Mouse (Mus musculus) spleen, postnatal 14 days (tissue): ENCODE results near the gene Cul3.
"Not testable (repeated sequence)": the region's sequence is repeated elsewhere in the genome, so short reads cannot be mapped to it uniquely, and the experiment has no call there.

Source experiments
- DNase-seq, 2 experiments: peaks; one replicate each; pipeline ENCODE4 v3.0.0; 2021 to 2022; ENCODE audit warnings: low spot score in 2 of 2

Gene Cul3

GRCm38 (mm10) chr1:80340436-80341376 lies at the start of gene Cul3:
Cul3 (minus strand) TSS chr1:80340480.
- DNase-seq, result peak; percentile 88 to 91

GRCm38 (mm10) chr1:80389518-80389917 lies 49.2 kb upstream of the Cul3 start:
- no peak for DNase-seq

- DNase-seq, result no peak
These were observed 43.6 kb upstream of the Cul3 start for GRCm38 (mm10) chr1:80383613-80384589.

DNA sequence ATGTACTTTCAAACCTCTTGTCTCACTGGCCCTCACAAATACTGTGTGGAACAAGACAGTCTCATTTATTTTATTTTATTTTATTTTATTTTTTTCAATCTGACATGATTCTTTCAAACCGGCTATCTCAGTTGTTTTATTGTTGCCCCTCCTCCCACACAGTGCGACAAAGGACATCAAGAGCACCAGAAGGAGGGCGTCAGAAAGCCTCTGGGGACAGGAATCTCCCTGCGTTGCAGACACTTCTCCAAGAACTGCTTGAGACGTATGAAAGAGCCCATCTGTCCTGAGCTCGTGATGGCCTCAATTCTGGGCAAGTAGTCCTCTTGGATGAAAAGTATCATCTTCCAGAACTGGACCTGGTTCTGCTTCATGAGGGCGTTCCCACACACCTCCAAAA lies 42.6 kb upstream of the Cul3 start:
- DNase-seq, result no peak

GRCm38 (mm10) chr1:80381302-80381701 lies 41.0 kb upstream of the Cul3 start:
- DNase-seq, result no peak

GRCm38 (mm10) chr1:80372010-80372409 lies 31.7 kb upstream of the Cul3 start:
- no peak for DNase-seq

GRCm38 (mm10) chr1:80371189-80371889 lies 31.1 kb upstream of the Cul3 start:
- DNase-seq, result no peak

DNA sequence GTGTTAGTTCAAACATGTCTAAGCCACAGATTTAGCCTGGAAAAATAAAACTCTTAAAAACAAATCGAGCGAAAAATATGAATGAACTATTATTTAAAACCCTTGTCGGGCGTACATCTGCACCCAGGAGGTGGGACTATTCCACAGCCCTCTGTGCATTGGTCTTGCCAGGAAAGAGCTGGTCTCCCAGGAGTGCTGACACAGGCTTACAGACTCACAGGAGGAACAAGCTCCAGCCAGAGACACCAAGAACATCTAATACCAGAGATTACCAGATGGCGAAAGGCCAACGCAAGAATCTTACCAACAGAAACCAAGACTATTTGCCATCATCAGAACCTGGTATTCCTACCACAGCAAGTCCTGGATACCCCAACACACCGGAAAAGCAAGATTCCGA lies 23.2 kb upstream of the Cul3 start:
- no peak for DNase-seq

DNA sequence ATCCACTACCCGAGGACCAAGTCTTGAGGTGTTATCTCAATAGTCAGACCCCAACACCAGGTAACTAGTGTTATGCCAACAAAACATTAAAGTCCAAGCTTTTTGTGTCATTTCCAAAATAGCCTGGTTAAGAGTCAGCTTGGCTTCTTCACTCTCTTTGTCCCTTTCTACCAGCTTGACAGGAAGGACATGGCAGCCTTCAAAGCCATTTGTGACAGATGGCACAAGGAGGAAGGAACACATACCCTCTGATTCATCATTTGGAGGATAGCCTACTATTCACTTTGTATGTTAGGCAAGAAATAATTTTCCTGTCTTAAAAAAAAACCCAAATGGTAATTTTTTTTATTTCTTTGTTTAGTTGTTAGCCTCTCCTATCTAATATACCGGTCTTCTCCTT lies 22.7 kb upstream of the Cul3 start:
- no peak for DNase-seq

- no peak for DNase-seq
These were observed 22.1 kb upstream of the Cul3 start for GRCm38 (mm10) chr1:80362400-80362799.

DNA sequence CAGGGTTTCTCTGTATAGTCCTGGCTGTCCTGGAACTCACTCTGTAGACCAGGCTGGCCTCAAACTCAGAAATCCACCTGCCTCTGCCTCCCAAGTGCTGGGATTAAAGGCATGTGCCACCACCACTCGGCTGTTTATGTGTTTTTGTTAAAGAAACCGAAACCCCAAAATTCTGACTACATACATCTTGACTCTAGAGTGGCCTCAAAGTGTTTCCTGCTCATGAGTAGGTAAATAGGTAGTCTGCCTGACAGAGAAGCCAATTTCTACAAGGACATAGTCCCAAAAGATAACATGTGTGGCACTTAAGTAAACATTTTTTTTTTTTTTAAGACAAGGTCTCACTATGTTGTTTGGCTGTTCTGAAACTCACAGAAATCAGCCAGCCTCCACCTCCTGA lies 21.5 kb upstream of the Cul3 start:
- not testable (repeated sequence) for DNase-seq

GRCm38 (mm10) chr1:80360038-80360608 lies 19.8 kb upstream of the Cul3 start:
- DNase-seq, result no peak

DNA sequence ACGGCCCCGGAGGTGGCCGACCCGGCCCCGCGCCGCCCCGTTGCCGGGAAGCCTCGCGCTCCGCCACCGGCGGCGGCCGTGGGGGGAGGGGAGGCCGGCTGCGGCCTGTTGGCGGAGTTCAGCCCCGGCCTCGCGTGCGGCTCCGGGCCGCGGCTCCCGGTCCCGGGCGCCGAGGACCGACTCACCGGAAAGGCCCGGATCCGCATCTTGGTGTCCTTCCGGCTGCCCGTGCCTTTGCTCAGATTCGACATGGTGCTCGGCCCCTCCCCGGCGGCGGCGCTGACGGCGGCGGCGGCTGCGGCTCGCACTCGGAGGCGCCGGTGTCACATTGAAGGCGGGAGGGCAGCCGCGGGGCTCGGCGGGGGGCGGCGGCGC lies 232 bp downstream of the Cul3 start:
- DNase-seq, result peak; percentile 42 to 61

DNA sequence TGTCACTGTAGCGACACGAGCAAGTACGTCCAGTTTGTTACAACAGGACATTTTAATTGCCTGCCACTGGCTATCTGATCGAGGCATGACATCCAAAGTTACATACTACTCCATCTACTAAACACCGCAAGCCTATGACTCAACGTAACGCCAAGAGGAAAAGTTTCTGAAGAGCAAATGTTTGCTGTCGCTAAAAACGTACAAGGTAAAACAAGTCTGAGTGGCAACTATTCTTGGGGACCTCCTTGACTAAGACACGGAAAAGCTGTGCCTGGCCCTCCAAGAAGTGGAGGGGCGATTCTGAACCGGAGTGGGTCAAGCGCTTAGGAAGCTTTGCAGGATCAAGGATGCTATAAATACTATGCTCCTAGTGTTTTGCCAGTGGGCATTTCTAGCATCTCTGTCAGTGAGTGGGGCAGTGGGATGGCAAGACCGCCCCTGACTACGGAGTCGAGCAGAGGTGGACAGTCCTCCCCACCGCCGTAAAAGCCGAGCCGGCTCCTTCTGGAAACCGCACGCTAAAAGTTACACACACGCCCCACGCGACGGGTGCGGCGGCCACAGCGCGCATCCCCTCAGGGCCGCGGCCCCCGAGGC lies 757 bp downstream of the Cul3 start:
- DNase-seq, result peak; percentile 3 to 22

GRCm38 (mm10) chr1:80338398-80338797 lies 1.9 kb downstream of the Cul3 start:
- no peak for DNase-seq

GRCm38 (mm10) chr1:80335726-80336368 lies 4.4 kb downstream of the Cul3 start:
- DNase-seq, result no peak

GRCm38 (mm10) chr1:80335118-80335517 lies 5.2 kb downstream of the Cul3 start:
- no peak for DNase-seq

GRCm38 (mm10) chr1:80330970-80331369 lies 9.3 kb downstream of the Cul3 start:
- no peak for DNase-seq

GRCm38 (mm10) chr1:80325761-80326160 lies 14.5 kb downstream of the Cul3 start:
- no peak for DNase-seq

DNA sequence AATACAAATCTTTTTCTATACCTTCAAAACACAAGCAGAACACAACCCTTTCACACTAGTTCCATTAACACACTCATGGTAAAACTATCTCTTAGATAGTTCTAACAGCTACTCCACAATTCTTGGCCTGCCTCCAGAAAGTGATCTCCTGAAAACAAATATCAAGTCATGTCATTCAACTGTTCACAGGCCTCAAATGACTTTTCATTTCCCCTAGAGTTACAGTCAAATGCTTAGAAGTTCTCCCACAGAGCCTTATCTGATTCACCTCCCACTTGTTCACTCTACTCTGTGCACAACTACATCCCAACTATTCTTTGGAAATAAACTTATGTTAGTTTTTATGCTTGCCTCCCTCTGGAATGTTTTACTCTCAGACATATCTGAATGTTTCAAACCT lies 15.9 kb downstream of the Cul3 start:
- DNase-seq, result no peak
